Mouse (Mus musculus): ENCODE data around the gene Tns3.
A peak's percentile ranks its signal among the peaks of the same experiment; 100 is the strongest.

DNA sequence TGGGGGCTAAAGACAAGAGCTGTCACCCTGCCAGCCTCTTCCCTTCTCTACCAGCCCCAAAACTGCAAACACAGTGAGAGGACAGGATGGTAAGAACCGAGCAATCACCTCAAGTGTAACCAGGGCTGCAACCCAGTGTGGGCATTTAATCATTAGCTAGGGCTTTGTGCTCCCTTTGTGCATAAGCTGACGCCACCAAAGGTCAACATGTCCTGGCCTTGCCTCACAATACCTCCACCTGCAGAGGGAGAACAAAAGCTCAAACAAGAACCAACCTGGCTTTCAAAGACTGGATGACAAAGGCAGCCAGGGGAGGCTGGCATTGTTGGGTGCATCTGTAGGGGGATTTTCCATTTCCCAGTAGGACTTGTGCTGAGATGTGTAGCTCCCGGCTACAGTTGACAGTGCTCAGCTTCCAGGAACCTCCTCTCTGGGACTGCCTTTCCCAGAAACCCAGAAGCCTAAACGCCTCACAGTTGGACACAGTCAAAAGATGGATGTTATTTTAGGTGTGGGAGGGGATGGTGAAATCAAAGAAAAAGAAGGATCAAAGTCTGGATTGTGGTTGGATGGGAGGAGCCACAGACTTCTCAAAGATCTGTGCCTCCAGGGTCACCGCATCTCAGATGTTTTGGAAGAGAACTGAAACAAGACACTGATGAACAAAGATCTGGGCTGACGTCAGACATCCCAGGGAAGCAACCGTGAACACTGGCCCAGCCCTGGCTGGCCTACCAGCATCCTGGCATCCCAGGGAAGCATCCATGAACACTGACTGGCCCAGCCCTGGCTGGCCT lies 94.9 kb downstream of the Tns3 start:
- TF ChIP-seq CTCF (IDR thresholded peaks at IDR 0.05; ENCODE audit: low read depth, low read length) (no peak), EP300 (IDR thresholded peaks at IDR 0.05; ENCODE audit: insufficient read depth, low read depth, low read length) (peak; percentile 99)
